8 mouse cellular contexts compared by ENCODE assay signal in the genomic region with DNA sequence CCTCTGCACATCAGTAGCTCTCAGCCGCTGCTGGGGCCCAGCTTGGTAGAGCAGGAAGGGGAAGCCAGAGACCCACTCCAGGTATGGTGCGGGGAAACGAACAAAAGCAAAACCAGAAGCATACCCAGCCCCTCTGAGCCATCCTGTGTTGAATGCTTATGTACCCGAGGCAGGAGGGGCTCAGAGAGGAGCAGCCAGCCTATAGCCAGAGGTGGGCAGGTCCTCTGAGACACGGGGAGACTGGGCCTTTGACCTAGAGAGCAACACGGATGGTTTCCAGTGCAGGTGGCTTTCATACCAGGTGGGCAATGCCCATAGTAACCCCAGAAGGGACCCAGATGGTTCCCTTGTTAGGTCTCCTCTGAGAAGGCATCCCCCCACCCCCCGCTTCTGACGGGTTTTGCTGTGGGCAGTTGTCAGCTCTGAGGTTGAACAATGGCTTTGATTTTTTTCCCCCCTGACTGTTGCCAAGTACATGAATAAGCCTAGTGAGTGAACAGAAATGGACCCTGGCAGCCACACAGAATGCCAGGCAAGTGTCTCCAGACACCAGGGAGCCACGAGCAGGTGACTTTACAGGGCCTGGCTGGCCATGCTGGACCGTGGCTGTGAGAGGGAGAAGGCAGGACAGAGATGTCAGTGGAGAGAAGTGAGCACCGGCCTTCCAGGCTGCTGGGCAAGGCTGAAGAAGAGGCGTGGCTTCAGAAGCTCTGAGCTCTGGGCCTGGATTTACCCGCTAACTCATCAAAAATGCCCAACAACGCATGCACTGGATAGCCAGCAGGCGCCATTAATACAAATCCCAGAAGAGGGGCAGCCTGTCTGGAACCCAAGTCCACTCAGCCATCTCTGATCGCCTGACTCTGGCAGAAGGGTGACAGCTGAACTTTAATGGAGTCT.
A peak's percentile ranks its signal among the peaks of the same experiment; 100 is the strongest.
DNase-seq lines count a peak whose midpoint lies in the region; ATAC-seq and TF ChIP-seq lines count a peak whose summit lies in the region.
"Had no signal": no experiment of that assay in that cellular context is flagged by ENCODE, and none has a peak within 500 bp of the region (broad histone marks: within the 10 kb centered on the region; RNA-seq: fewer than 3 reads in every experiment).

No protein-coding gene starts in this region.

- TF ChIP-seq POLR2A in kidney, adult 2 months (IDR thresholded peaks at IDR 0.05; ENCODE audit: low read depth, low read length): no peak
- no peak for TF ChIP-seq POLR2A in brain, embryonic 14.5 days (IDR thresholded peaks at IDR 0.05; ENCODE audit: borderline replicate concordance, extremely low read depth, insufficient read depth, insufficient read length, poor library complexity, severe bottlenecking)

- no peak overlapping the region for H3K4me3 ChIP-seq in kidney, adult 2 months (ENCODE audit: insufficient read depth, low read depth, low read length)
- no peak overlapping the region for H3K4me3 ChIP-seq in intestine, postnatal 0 days (ENCODE audit: low read depth, low read length)

- no peaks in the 10 kb centered on the region for H3K9me3 ChIP-seq in intestine, postnatal 0 days (ENCODE audit: control insufficient read depth)

- peak; percentile 56 for DNase-seq in kidney, adult 2 months
- no peak for DNase-seq in kidney, postnatal 14 days
- DNase-seq in brain, embryonic 14.5 days (ENCODE audit: low read depth): peak; percentile 78
- DNase-seq in cerebellum, adult 8-10 months: peak; percentile 43
- no peak for DNase-seq in embryo, embryonic 10 days (ENCODE audit: low spot score)
- no peak for DNase-seq in T-cell, adult 2 months (ENCODE audit: low spot score)
- DNase-seq: lung, adult 18-20 months had no signal

- no peak overlapping the region for H3K9ac ChIP-seq in intestine, postnatal 0 days (ENCODE audit: low read depth, low read length)

- H3K36me3 ChIP-seq in kidney, adult 2 months (ENCODE audit: control insufficient read depth, insufficient read depth, low read length): no peaks in the 10 kb centered on the region
- no peaks in the 10 kb centered on the region for H3K36me3 ChIP-seq in intestine, postnatal 0 days (ENCODE audit: control insufficient read depth, insufficient read depth)

- H3K4me2 ChIP-seq in intestine, postnatal 0 days (replicated peaks; ENCODE audit: low read depth): no peak overlapping the region

- no peak for TF ChIP-seq CTCF in kidney, adult 2 months (conservative IDR thresholded peaks at IDR 0.05; ENCODE audit: insufficient read depth, insufficient read length, low read depth, low read length)
- no peak for TF ChIP-seq CTCF in brain, embryonic 14.5 days (IDR thresholded peaks at IDR 0.05; ENCODE audit: borderline replicate concordance, extremely low read depth, insufficient read depth, insufficient read length)
- no peak for TF ChIP-seq CTCF in intestine, postnatal 0 days (IDR thresholded peaks at IDR 0.05; ENCODE audit: low read depth)

- no peak for ATAC-seq in intestine, postnatal 0 days

- H3K27me3 ChIP-seq in kidney, adult 2 months (replicated peaks; ENCODE audit: control insufficient read depth, insufficient read depth, low read length): no peaks in the 10 kb centered on the region
- H3K27me3 ChIP-seq in intestine, postnatal 0 days (replicated peaks; ENCODE audit: control insufficient read depth, insufficient read depth, low read length): no peaks in the 10 kb centered on the region

- 54% methylated on average over 16 of the region's 16 CpGs for WGBS in kidney, adult 2 months
- WGBS in intestine, postnatal 0 days: 59% methylated on average over 16 of the region's 16 CpGs

- H3K27ac ChIP-seq in kidney, adult 2 months (ENCODE audit: insufficient read depth, low read depth, low read length): no peak overlapping the region
- 0 out of 2 replicates have a peak overlapping the region, but pooled peaks have one; percentile 15 for H3K27ac ChIP-seq in intestine, postnatal 0 days (ENCODE audit: low read depth, low read length)

- H3K4me1 ChIP-seq in kidney, adult 2 months (ENCODE audit: control insufficient read depth, insufficient read depth, low read length): peaks cover 3% of the 10 kb centered on the region; the same call in 1 of the 2 replicates
- H3K4me1 ChIP-seq in intestine, postnatal 0 days (replicated peaks; ENCODE audit: control insufficient read depth, insufficient read depth, low read length): peaks cover 6% of the 10 kb centered on the region; the same call in 1 of the 2 replicates

Comparison
In these comparisons a context has a peak if more than half of its experiments do, and no peak if none do; other contexts are left out.
1. DNase-seq: peak in kidney, adult 2 months (single experiment), brain, embryonic 14.5 days (single experiment) and cerebellum, adult 8-10 months (single experiment); none in kidney, postnatal 14 days (single experiment), embryo, embryonic 10 days (single experiment) and T-cell, adult 2 months (single experiment).